16 mouse cellular contexts compared by ENCODE assay signal in the genomic region with DNA sequence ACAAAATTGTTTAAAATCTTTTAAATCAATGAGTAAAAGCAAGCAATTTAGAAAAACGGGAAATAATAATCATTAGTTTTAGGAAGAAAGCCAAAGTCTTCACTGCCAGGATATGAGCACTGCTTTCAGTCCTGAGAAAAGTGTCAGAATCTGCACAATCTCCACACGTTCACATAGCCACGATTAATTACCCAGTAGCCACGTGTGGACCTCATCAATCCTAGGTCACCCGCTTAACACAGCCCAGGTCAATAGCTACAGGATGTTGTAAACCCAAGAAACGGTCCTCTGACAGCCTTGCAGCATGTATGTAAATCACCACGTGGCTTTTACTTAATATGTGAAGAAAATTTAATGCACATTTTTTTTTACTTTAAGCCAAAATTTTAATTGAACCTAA.
DNase-seq lines count a peak whose midpoint lies in the region; ATAC-seq and TF ChIP-seq lines count a peak whose summit lies in the region.
"Had no signal": no experiment of that assay in that cellular context is flagged by ENCODE, and none has a peak within 500 bp of the region (broad histone marks: within the 10 kb centered on the region; RNA-seq: fewer than 3 reads in every experiment).

No protein-coding gene starts in this region.

- H3K27me3 ChIP-seq in midbrain, embryonic 11.5 days (ENCODE audit: control insufficient read depth, insufficient read depth, low read length), result no peaks in the 10 kb centered on the region
- no peaks in the 10 kb centered on the region for H3K27me3 ChIP-seq in midbrain, postnatal 0 days (ENCODE audit: insufficient read depth, low read length)
- no peaks in the 10 kb centered on the region for H3K27me3 ChIP-seq in forebrain, embryonic 13.5 days
- H3K27me3 ChIP-seq in limb, embryonic 11.5 days (ENCODE audit: control insufficient read depth, insufficient read depth, low read length), result no peaks in the 10 kb centered on the region

- H3K9me3 ChIP-seq in midbrain, embryonic 11.5 days (ENCODE audit: control insufficient read depth, low read length), result no peaks in the 10 kb centered on the region
- H3K9me3 ChIP-seq in midbrain, postnatal 0 days (ENCODE audit: low read length), result no peaks in the 10 kb centered on the region
- no peaks in the 10 kb centered on the region for H3K9me3 ChIP-seq in forebrain, embryonic 13.5 days (replicated peaks)
- no peaks in the 10 kb centered on the region for H3K9me3 ChIP-seq in limb, embryonic 11.5 days (ENCODE audit: control insufficient read depth, low read length)

- H3K4me2 ChIP-seq in midbrain, embryonic 11.5 days, result no peak overlapping the region
- H3K4me2 ChIP-seq in midbrain, postnatal 0 days (ENCODE audit: low read depth, low read length, poor library complexity, severe bottlenecking), result no peak overlapping the region
- H3K4me2 ChIP-seq in forebrain, embryonic 13.5 days, result peak overlapping the region; percentile 34
- no peak overlapping the region for H3K4me2 ChIP-seq in limb, embryonic 11.5 days (ENCODE audit: low read depth, severe bottlenecking)

- no peak for DNase-seq in midbrain, embryonic 11.5 days (ENCODE audit: low spot score, missing footprints)
- DNase-seq in midbrain, postnatal 0 days (ENCODE audit: low spot score), result no peak
- DNase-seq in embryo, embryonic 11 days, result peak; percentile 36
- peak; percentile 55 for DNase-seq in limb, embryonic 11.5 days (ENCODE audit: low spot score)
- no peak for DNase-seq in layer of hippocampus, adult 2 months (ENCODE audit: low spot score in 2 of 2)
- DNase-seq in gastrocnemius, postnatal 4 days (ENCODE audit: low spot score in 2 of 2), result no peak
- DNase-seq: adrenal gland, adult 2 months; cerebellum, adult 9-10 months; gastrocnemius, adult 2 months; heart, postnatal 36 days; kidney, adult 18-20 months; liver, postnatal 0 days; lung, postnatal 10 days; right cerebral cortex, adult 18-20 months had no signal

- no peaks in the 10 kb centered on the region for H3K36me3 ChIP-seq in midbrain, embryonic 11.5 days (ENCODE audit: control insufficient read depth, insufficient read depth, low read length)
- no peaks in the 10 kb centered on the region for H3K36me3 ChIP-seq in midbrain, postnatal 0 days (ENCODE audit: insufficient read depth, low read length)
- H3K36me3 ChIP-seq in forebrain, embryonic 13.5 days (ENCODE audit: poor library complexity, severe bottlenecking), result no peaks in the 10 kb centered on the region
- H3K36me3 ChIP-seq in limb, embryonic 11.5 days (ENCODE audit: control insufficient read depth, insufficient read depth, low read length), result no peaks in the 10 kb centered on the region

- WGBS in midbrain, embryonic 11.5 days, result 66% methylated on average over 7 of the region's 7 CpGs
- 63% methylated on average over 7 of the region's 7 CpGs for WGBS in midbrain, postnatal 0 days
- 30% methylated on average over 7 of the region's 7 CpGs for WGBS in forebrain, embryonic 13.5 days
- WGBS in limb, embryonic 11.5 days, result 9% methylated on average over 7 of the region's 7 CpGs

- ATAC-seq in midbrain, embryonic 11.5 days (ENCODE audit: low FRiP score), result peak; percentile 79
- no peak for ATAC-seq in midbrain, postnatal 0 days (ENCODE audit: low FRiP score)
- peak; percentile 80 for ATAC-seq in forebrain, embryonic 13.5 days
- 0 out of 2 replicates have a peak, but pooled peaks have one; percentile 70 for ATAC-seq in limb, embryonic 11.5 days (ENCODE audit: insufficient number of reproducible peaks, low FRiP score, low TSS enrichment, low read depth)
- ATAC-seq: liver, postnatal 0 days had no signal

- peak overlapping the region; percentile 45; the same call in 1 of the 2 replicates for H3K27ac ChIP-seq in midbrain, embryonic 11.5 days (ENCODE audit: low read depth, low read length)
- no peak overlapping the region for H3K27ac ChIP-seq in midbrain, postnatal 0 days (ENCODE audit: low read depth, low read length)
- H3K27ac ChIP-seq in forebrain, embryonic 13.5 days, result no peak overlapping the region
- no peak overlapping the region for H3K27ac ChIP-seq in limb, embryonic 11.5 days (replicated peaks; ENCODE audit: low read depth, low read length)
- H3K27ac ChIP-seq in layer of hippocampus, adult 2 months, result no peak overlapping the region
- H3K27ac ChIP-seq: gastrocnemius, adult 2 months; kidney, postnatal 0 days had no signal

- H3K4me1 ChIP-seq in midbrain, embryonic 11.5 days (ENCODE audit: control insufficient read depth, insufficient read depth, low read length), result no peaks in the 10 kb centered on the region
- no peaks in the 10 kb centered on the region for H3K4me1 ChIP-seq in midbrain, postnatal 0 days (ENCODE audit: insufficient read depth, low read length)
- peaks cover 10% of the 10 kb centered on the region for H3K4me1 ChIP-seq in forebrain, embryonic 13.5 days
- H3K4me1 ChIP-seq in limb, embryonic 11.5 days (ENCODE audit: control insufficient read depth, insufficient read depth, low read length), result 0 out of 2 replicates have a peak, but pooled peaks cover 3% of the 10 kb centered on the region

- H3K9ac ChIP-seq in midbrain, embryonic 11.5 days (ENCODE audit: low read length), result no peak overlapping the region
- no peak overlapping the region for H3K9ac ChIP-seq in midbrain, postnatal 0 days (replicated peaks; ENCODE audit: low read length, poor library complexity, severe bottlenecking)
- H3K9ac ChIP-seq in forebrain, embryonic 13.5 days, result no peak overlapping the region
- H3K9ac ChIP-seq in limb, embryonic 11.5 days (ENCODE audit: low read length), result no peak overlapping the region
- H3K9ac ChIP-seq: liver, postnatal 0 days had no signal

- no peak for TF ChIP-seq CTCF in midbrain, postnatal 0 days (IDR thresholded peaks at IDR 0.05)
- TF ChIP-seq CTCF in layer of hippocampus, adult 2 months (conservative IDR thresholded peaks at IDR 0.05), result no peak

- no peak overlapping the region for H3K4me3 ChIP-seq in midbrain, embryonic 11.5 days (ENCODE audit: low read depth, low read length)
- no peak overlapping the region for H3K4me3 ChIP-seq in midbrain, postnatal 0 days (ENCODE audit: low read depth, low read length)
- H3K4me3 ChIP-seq in forebrain, embryonic 13.5 days, result no peak overlapping the region
- no peak overlapping the region for H3K4me3 ChIP-seq in limb, embryonic 11.5 days (ENCODE audit: low read depth, low read length)
- no peak overlapping the region for H3K4me3 ChIP-seq in layer of hippocampus, adult 2 months
- H3K4me3 ChIP-seq: gastrocnemius, adult 2 months had no signal

Comparison
In these comparisons a context has a peak if more than half of its experiments do, and no peak if none do; other contexts are left out.
1. DNase-seq: peak in embryo, embryonic 11 days (single experiment) and limb, embryonic 11.5 days (single experiment); none in midbrain, embryonic 11.5 days (single experiment), midbrain, postnatal 0 days (single experiment), layer of hippocampus, adult 2 months (0 of 2) and gastrocnemius, postnatal 4 days (0 of 2).